Mouse (Mus musculus): ENCODE measurements at regions not wholly inside any gene's neighbourhood (a gene's known extent, or its start where the extent isn't known, plus 50 kb on each side); places are given as distances from the start of the nearest gene placed in this dataset.
"Not testable (repeated sequence)": the region's sequence is repeated elsewhere in the genome, so short reads cannot be mapped to it uniquely, and the experiment has no call there.

- no peak for DNase-seq
Measured at GRCm38 (mm10) chr17:59179018-59179417, 165.8 kb upstream of the Nudt12 start.

GRCm38 (mm10) chr17:59156345-59156744 is 143.2 kb upstream of the Nudt12 start:
- DNase-seq: peak in 1 of 2 experiments; percentile 3

- no peak for DNase-seq
Measured at GRCm38 (mm10) chr17:59143760-59144157, 130.6 kb upstream of the Nudt12 start.

GRCm38 (mm10) chr17:59142995-59143759 is 130.0 kb upstream of the Nudt12 start:
- no peak for DNase-seq

GRCm38 (mm10) chr17:59138791-59139190 is 125.6 kb upstream of the Nudt12 start:
- DNase-seq: no peak

- peak; percentile 58 to 71 for DNase-seq
Measured at GRCm38 (mm10) chr17:59099376-59099775, 86.2 kb upstream of the Nudt12 start.

- DNase-seq: not testable (repeated sequence)
Measured at GRCm38 (mm10) chr17:59076846-59077245, 63.7 kb upstream of the Nudt12 start.

GRCm38 (mm10) chr17:59076361-59076760 is 63.2 kb upstream of the Nudt12 start:
- not testable (repeated sequence) for DNase-seq
